Mouse (Mus musculus) cerebellum, adult 2 months (tissue): ENCODE measurements around the gene Igf2bp1. TPM values are rescaled to one million over a fixed set of nuclear protein-coding genes. Genes with fewer than 3 reads are reported as not detected.

Experiments used
- DNase-seq, 2 experiments: peaks; one replicate each; pipeline ENCODE4 v3.0.0; 2021
- H3K27ac ChIP-seq: fragments of 200-500 bp; 2 replicates; pipeline ENCODE4 v1.5.1; 2012; ENCODE audit warnings: low read length, control low read depth, inconsistent platforms; ENCODE audit not compliant: insufficient read depth
- H3K27me3 ChIP-seq: fragments of 200-500 bp; 2 replicates; pipeline ENCODE4 v1.6.1; 2012; ENCODE audit warnings: inconsistent platforms, mild to moderate bottlenecking, low read length, moderate library complexity; ENCODE audit not compliant: control insufficient read depth, insufficient read depth
- H3K4me1 ChIP-seq: fragments of 200-500 bp; 2 replicates; pipeline ENCODE4 v1.6.1; 2011; ENCODE audit warnings: low read length; ENCODE audit not compliant: control insufficient read depth, insufficient read depth
- H3K4me3 ChIP-seq: fragments of 200-500 bp; replicated peaks from 2 replicates; pipeline ENCODE3; 2011; ENCODE audit warnings: mild to moderate bottlenecking, low read depth, low read length, control low read depth; ENCODE audit not compliant: insufficient read depth
- CTCF ChIP-seq: fragments of 200-500 bp; IDR thresholded peaks from 2 replicates; pipeline ENCODE4 v1.5.1; 2011; ENCODE audit warnings: low read depth, mild to moderate bottlenecking, control low read depth, low read length, moderate library complexity, borderline replicate concordance; ENCODE audit not compliant: insufficient read depth
- POLR2A ChIP-seq: fragments of 200-500 bp; IDR thresholded peaks from 2 replicates; pipeline ENCODE4 v1.6.1; 2011; ENCODE audit warnings: low read length, control low read depth, borderline replicate concordance; ENCODE audit not compliant: insufficient read depth
- WGBS: fragments of 180-500 bp; shearing (Covaris S2); methylation state at CpG from one replicate; pipeline ENCODE4 v1.1.7; 2018; 5-methylcytosine and 5-hydroxymethylcytosine counted together
- polyA plus RNA-seq: library from polyadenylated mRNA; depleted of rRNA; stranded (reverse); fragments of >200 nt; gene quantifications from 2 replicates; pipeline ENCODE4 v1.2.3, GENCODE M21; 2012

The Igf2bp1 gene
- polyA plus RNA-seq, 1 experiment: not detected

- TF ChIP-seq POLR2A (no peak), CTCF (no peak)
- no peak overlapping the region for H3K27ac ChIP-seq
- DNase-seq: no peak
- no peaks in the 10 kb centered on the region for H3K4me1 ChIP-seq
- WGBS: 66% methylated on average over 4 of the region's 4 CpGs
- no peak overlapping the region for H3K4me3 ChIP-seq
- H3K27me3 ChIP-seq: no peaks in the 10 kb centered on the region; the same call in 1 of the 2 replicates
Observed at GRCm38 (mm10) chr11:96020622-96021021, 14.9 kb upstream of the Igf2bp1 start.

- no peak for TF ChIP-seq CTCF
- TF ChIP-seq POLR2A: no peak
Observed at GRCm38 (mm10) chr11:96017941-96018351, 12.2 kb upstream of the Igf2bp1 start.

GRCm38 (mm10) chr11:96015421-96015820, 9.7 kb upstream of the Igf2bp1 start:
- H3K4me3 ChIP-seq: no peak overlapping the region
- 50% methylated on average over 5 of the region's 5 CpGs for WGBS
- no peak for DNase-seq
- TF ChIP-seq POLR2A: no peak
- no peak for TF ChIP-seq CTCF
- no peaks in the 10 kb centered on the region for H3K4me1 ChIP-seq
- no peak overlapping the region for H3K27ac ChIP-seq
- H3K27me3 ChIP-seq: peaks cover 3% of the 10 kb centered on the region; the same call in 1 of the 2 replicates

More at GRCm38 (mm10) chr11:96017941-96018351, 12.2 kb upstream of the Igf2bp1 start:
- H3K27me3 ChIP-seq: no peaks in the 10 kb centered on the region; the same call in 1 of the 2 replicates
- WGBS: 21% methylated on average over 9 of the region's 9 CpGs
- no peaks in the 10 kb centered on the region for H3K4me1 ChIP-seq
- H3K27ac ChIP-seq: no peak overlapping the region
- no peak for DNase-seq
- no peak overlapping the region for H3K4me3 ChIP-seq

- no peak overlapping the region for H3K4me3 ChIP-seq
- 4% methylated on average over 6 of the region's 8 CpGs for WGBS
- H3K27me3 ChIP-seq: peaks cover 11% of the 10 kb centered on the region; the same call in 1 of the 2 replicates
- no peak for TF ChIP-seq CTCF
- TF ChIP-seq POLR2A: no peak
- H3K27ac ChIP-seq: no peak overlapping the region
- H3K4me1 ChIP-seq: no peaks in the 10 kb centered on the region
- no peak for DNase-seq
Observed at GRCm38 (mm10) chr11:96011982-96012381, 6.2 kb upstream of the Igf2bp1 start.

- Histone ChIP-seq H3K4me3 (no peak overlapping the region), H3K4me1 (no peaks in the 10 kb centered on the region), H3K27me3 (peaks cover 32% of the 10 kb centered on the region; the same call in 1 of the 2 replicates), H3K27ac (no peak overlapping the region)
- DNase-seq: no peak
- TF ChIP-seq POLR2A: no peak
- TF ChIP-seq CTCF: no peak
- WGBS: 5% methylated on average over 1 of the region's 1 CpGs
Observed at GRCm38 (mm10) chr11:96008827-96009226, 3.1 kb upstream of the Igf2bp1 start.

GRCm38 (mm10) chr11:96007516-96008235, 1.9 kb upstream of the Igf2bp1 start:
- no peak overlapping the region for H3K27ac ChIP-seq
- peaks cover 32% of the 10 kb centered on the region; the same call in 1 of the 2 replicates for H3K27me3 ChIP-seq
- peak in 1 of 2 experiments; percentile 38 for DNase-seq
- TF ChIP-seq POLR2A (no peak), CTCF (no peak)
- WGBS: 2% methylated on average over 33 of the region's 33 CpGs
- H3K4me3 ChIP-seq: no peak overlapping the region
- H3K4me1 ChIP-seq: no peaks in the 10 kb centered on the region

GRCm38 (mm10) chr11:96006852-96007515, 1.2 kb upstream of the Igf2bp1 start:
- no peak overlapping the region for H3K4me3 ChIP-seq
- 1% methylated on average over 67 of the region's 67 CpGs for WGBS
- no peak overlapping the region for H3K27ac ChIP-seq

GRCm38 (mm10) chr11:96006367-96006851, 669 bp upstream of the Igf2bp1 start:
- TF ChIP-seq CTCF (no peak), POLR2A (no peak)
- H3K27ac ChIP-seq: no peak overlapping the region
- DNase-seq: peak in 1 of 2 experiments; percentile 27
- WGBS: 2% methylated on average over 33 of the region's 33 CpGs
- no peak overlapping the region for H3K4me3 ChIP-seq
- peaks cover 33% of the 10 kb centered on the region; the same call in 1 of the 2 replicates for H3K27me3 ChIP-seq
- H3K4me1 ChIP-seq: no peaks in the 10 kb centered on the region

More at GRCm38 (mm10) chr11:96006852-96007515, 1.2 kb upstream of the Igf2bp1 start:
- H3K4me1 ChIP-seq: no peaks in the 10 kb centered on the region
- no peak for DNase-seq
- no peak for TF ChIP-seq POLR2A
- peaks cover 32% of the 10 kb centered on the region; the same call in 1 of the 2 replicates for H3K27me3 ChIP-seq
